Mouse (Mus musculus): ENCODE measurements around the gene Grb14.

DNA sequence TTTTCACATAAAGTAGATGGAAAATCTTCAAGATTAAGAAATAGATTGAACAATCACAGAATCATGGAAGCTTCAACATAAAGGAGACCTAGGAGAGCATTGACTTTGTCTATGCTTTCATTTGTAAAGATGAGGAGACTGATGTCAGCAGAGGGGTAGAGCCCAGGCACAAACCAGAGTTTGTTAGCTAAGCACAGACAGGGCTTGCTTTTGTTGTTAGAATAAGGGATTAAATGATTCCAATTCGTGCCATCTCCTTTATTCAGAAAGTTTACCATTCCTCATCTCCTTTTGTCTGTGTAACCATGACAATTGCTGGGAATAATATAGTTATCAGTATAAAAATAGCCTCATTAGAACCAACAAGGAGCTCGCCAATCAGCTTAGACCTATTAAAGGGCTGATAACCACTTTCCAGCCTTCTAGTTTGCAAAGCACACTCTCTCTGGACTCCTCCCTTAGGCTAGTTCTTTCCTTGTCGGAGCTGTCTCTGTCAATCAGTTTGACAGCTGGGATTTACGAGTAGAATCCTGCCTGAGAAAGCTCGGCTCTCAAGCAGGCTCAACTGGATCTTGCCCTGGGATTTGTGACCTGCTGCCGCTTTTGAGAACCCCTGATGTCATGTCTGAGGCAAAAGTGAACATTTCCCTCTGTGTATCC is 137.6 kb downstream of the Grb14 start:
- TF ChIP-seq CTCF (conservative IDR thresholded peaks at IDR 0.05 in 1 of 2, IDR thresholded peaks at IDR 0.05 in 1 of 2; ENCODE audit: low read depth in 2 of 2, low read length in 2 of 2), result no peak
- TF ChIP-seq KAT2A (IDR thresholded peaks at IDR 0.05; ENCODE audit: insufficient replicate concordance, low read length), result no peak
- TF ChIP-seq JUND (conservative IDR thresholded peaks at IDR 0.05; ENCODE audit: low read depth, low read length), result no peak
- TF ChIP-seq HCFC1 (IDR thresholded peaks at IDR 0.05; ENCODE audit: low read depth, low read length), result no peak
- no peak for TF ChIP-seq POLR2A (IDR thresholded peaks at IDR 0.05; ENCODE audit: low read depth, low read length)
- TF ChIP-seq ETS1 (conservative IDR thresholded peaks at IDR 0.05; ENCODE audit: low read depth, low read length), result no peak
- no peak for TF ChIP-seq ZNF384 (IDR thresholded peaks at IDR 0.05; ENCODE audit: low read depth, low read length)
